Mouse (Mus musculus) kidney, embryonic 16.5 days (tissue): ENCODE results near the gene Svs1. TPM values are rescaled to one million over a fixed set of nuclear protein-coding genes. Genes with fewer than 3 reads are reported as not detected.
A peak's percentile ranks its signal among the peaks of the same experiment; 100 is the strongest.

Source experiments
- ATAC-seq: fragments of 200-750 bp; cut with Nextera tagmentation; 2 replicates; pipeline ENCODE4 v1.8.0; 2017; ENCODE audit warnings: moderate TSS enrichment; ENCODE audit not compliant: low FRiP score, low TSS enrichment
- H3K27ac ChIP-seq: fragments of 300-500 bp; sonication (generic); 2 replicates; pipeline ENCODE4 v1.5.1; 2014; ENCODE audit warnings: low read length
- H3K27me3 ChIP-seq: fragments of 300-500 bp; sonication (generic); 2 replicates; pipeline ENCODE4 v1.6.1; 2014; ENCODE audit warnings: low read length, control low read depth, mixed read lengths; ENCODE audit not compliant: insufficient read depth
- H3K36me3 ChIP-seq: fragments of 300-500 bp; sonication (generic); 2 replicates; pipeline ENCODE4 v1.6.1; 2014; ENCODE audit warnings: low read length, control low read depth, mixed read lengths; ENCODE audit not compliant: insufficient read depth
- H3K4me1 ChIP-seq: fragments of 300-500 bp; sonication (generic); 2 replicates; pipeline ENCODE4 v1.6.1; 2014; ENCODE audit warnings: low read length, control low read depth, mixed read lengths; ENCODE audit not compliant: insufficient read depth
- H3K4me2 ChIP-seq: fragments of 300-500 bp; sonication (generic); replicated peaks from 2 replicates; pipeline ENCODE4 v1.6.1; 2014; ENCODE audit warnings: low read depth, low read length
- H3K4me3 ChIP-seq: fragments of 300-500 bp; sonication (generic); 2 replicates; pipeline ENCODE4 v1.5.1; 2014; ENCODE audit warnings: mild to moderate bottlenecking, low read length
- H3K9ac ChIP-seq: fragments of 300-500 bp; sonication (generic); replicated peaks from 2 replicates; pipeline ENCODE4 v1.6.1; 2014; ENCODE audit warnings: low read length
- H3K9me3 ChIP-seq: fragments of 300-500 bp; sonication (generic); 2 replicates; pipeline ENCODE4 v1.6.1; 2016; ENCODE audit warnings: low read length, control low read depth
- WGBS: fragments of 180-500 bp; shearing (Covaris S2); extraction: QIAGEN DNeasy Blood & Tissue Kit; methylation state at CpG from one replicate; pipeline ENCODE4 v1.1.7; 2014; 5-methylcytosine and 5-hydroxymethylcytosine counted together
- polyA plus RNA-seq: library from polyadenylated mRNA; unstranded; fragments of >200 nt; fragmentation: Nextera tagmentation; extraction: Ambion mirVana; gene quantifications from 2 replicates; pipeline ENCODE4 v1.2.1, GENCODE M21; 2015

Svs1 gene
- polyA plus RNA-seq, 1 experiment from 2014 or later: not detected

DNA sequence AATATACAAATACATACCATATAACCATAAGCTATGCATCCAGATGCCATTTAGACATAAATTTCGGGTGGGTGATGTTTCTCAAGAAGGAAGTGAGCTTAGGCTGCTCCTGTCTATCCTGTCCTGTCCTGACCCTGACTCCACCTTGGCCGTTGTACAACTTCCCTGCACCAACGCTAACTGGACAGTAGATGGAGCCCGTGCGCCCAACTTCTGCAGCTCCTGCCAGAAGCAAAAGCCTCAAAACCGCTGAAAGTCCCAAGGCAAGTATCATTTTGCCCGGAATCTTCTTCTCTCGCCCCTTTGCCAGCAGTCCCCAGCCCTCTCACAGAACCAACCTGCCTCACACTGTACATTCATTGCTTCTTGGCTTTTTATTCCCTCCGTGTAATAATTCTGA lies 21.3 kb downstream of the Svs1 start:
- H3K9me3 ChIP-seq: peaks cover 4% of the 10 kb centered on the region
- H3K36me3 ChIP-seq: no peaks in the 10 kb centered on the region
- peak overlapping the region; percentile 6; the same call in 1 of the 2 replicates for H3K9ac ChIP-seq
- WGBS: 1% methylated on average over 9 of the region's 9 CpGs
- peaks cover 9% of the 10 kb centered on the region; the same call in 1 of the 2 replicates for H3K4me1 ChIP-seq
- H3K4me3 ChIP-seq: peak overlapping the region; percentile 28
- H3K4me2 ChIP-seq: peak overlapping the region; percentile 60
- H3K27ac ChIP-seq: no peak overlapping the region
- no peaks in the 10 kb centered on the region for H3K27me3 ChIP-seq
- ATAC-seq: peak; percentile 42

DNA sequence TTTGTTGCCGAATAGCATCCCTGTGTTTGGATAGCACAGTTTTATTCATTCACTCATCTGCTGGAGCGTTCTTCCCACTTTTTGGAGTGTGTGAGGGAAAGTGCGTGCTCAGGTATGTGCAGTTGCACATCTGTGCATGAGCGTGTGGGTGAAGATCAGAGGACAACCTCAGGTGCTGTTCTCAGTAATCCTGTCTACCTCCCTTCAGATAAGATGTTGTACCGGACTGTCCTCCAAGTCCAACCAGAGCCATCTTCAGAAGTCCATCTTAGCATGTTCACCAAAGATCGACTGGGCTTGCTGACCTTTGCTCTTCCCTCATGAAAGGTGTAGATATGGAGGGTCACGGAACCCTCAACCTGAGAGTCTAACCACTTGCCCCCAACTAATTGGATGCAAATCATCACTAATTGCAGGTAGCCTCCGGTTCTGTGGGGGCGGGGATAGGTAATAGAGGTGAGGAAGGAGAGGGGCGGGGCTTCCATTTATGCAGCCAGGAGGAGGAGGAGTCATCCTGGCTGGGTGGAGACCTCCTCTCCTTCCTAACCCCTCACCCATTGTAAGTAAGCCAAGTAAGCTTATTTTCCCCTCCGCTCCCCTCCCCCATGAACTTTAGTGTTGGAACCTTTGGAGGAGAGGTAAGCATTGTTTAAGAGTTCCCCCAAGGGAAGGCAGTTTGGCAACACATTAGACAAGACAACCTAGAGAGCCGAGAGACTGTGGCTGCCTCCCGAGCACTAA lies 21.9 kb downstream of the Svs1 start:
- Histone ChIP-seq H3K27me3 (no peaks in the 10 kb centered on the region), H3K9ac (peak overlapping the region; percentile 13), H3K27ac (no peak overlapping the region), H3K4me1 (peaks cover 9% of the 10 kb centered on the region; the same call in 1 of the 2 replicates), H3K36me3 (no peaks in the 10 kb centered on the region), H3K4me2 (peak overlapping the region; percentile 60), H3K9me3 (peaks cover 4% of the 10 kb centered on the region), H3K4me3 (peak overlapping the region; percentile 28)
- peak; percentile 61 for ATAC-seq
- WGBS: 17% methylated on average over 13 of the region's 13 CpGs

DNA sequence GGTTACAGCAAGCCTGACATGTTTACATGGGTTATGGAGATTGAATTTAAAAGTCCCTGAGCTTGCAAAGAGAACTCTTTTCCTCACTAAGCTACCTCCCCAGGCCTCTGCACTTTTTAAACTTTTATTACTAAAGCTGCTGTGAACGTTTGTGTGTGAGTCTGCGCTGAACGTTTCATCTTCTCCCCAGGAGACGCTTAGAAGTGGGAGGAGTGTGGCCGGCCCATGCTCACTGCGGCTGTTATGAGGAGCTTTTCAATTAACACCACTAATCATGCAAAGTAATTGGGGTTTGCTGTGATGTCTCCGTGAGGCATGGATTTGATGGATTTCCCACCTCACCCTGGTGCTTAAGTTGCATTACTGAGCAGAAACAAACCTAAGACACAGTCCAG lies 22.5 kb downstream of the Svs1 start:
- Histone ChIP-seq H3K9ac (peak overlapping the region; percentile 13; the same call in 1 of the 2 replicates), H3K4me2 (peak overlapping the region; percentile 60), H3K27me3 (no peaks in the 10 kb centered on the region), H3K27ac (no peak overlapping the region), H3K4me3 (peak overlapping the region; percentile 28), H3K36me3 (no peaks in the 10 kb centered on the region), H3K4me1 (peaks cover 9% of the 10 kb centered on the region; the same call in 1 of the 2 replicates), H3K9me3 (peaks cover 4% of the 10 kb centered on the region)
- 16% methylated on average over 7 of the region's 7 CpGs for WGBS
- ATAC-seq: no peak

DNA sequence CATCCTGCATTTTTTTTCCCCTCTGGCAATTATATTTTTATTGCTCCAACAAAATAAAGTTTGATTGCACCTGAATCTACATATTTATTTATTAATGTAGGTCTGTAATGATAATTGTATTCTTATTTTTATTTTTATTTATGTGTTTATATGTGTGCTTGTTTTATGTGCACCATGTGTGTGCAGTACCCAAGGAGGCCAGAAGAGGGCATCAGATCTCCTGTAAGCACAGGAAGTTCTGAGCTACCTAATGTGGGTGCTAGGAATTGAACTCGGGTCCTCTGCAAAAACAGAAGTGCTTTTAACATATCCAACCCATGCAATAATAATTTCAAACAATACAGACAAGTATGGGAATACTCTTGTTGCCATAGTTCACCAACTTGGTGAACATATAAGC lies 23.0 kb downstream of the Svs1 start:
- H3K4me3 ChIP-seq: no peak overlapping the region
- H3K9me3 ChIP-seq: peaks cover 4% of the 10 kb centered on the region
- H3K36me3 ChIP-seq: no peaks in the 10 kb centered on the region
- H3K9ac ChIP-seq: no peak overlapping the region
- 90% methylated on average over 1 of the region's 1 CpGs for WGBS
- no peak overlapping the region for H3K27ac ChIP-seq
- peaks cover 9% of the 10 kb centered on the region; the same call in 1 of the 2 replicates for H3K4me1 ChIP-seq
- no peak for ATAC-seq
- no peaks in the 10 kb centered on the region for H3K27me3 ChIP-seq
- H3K4me2 ChIP-seq: no peak overlapping the region

DNA sequence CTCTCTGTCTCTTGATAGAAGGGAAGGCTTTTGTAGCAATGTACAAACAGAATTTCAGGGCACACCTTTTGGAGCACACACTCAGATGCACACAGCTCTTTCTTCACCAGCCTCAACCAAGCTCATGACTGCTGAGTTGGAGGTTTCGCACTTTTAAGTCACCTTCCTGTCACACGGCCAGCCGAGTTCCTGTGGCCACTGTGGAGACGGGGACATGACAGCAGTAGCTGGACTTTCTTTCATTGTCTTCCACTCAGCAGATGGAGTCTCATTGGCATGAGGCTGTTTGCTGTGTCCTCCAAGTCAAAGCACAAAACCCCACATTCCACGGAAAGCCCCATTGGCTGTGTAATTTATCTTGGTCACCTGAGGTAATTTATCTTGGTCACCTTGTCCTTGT lies 24.5 kb downstream of the Svs1 start:
- ATAC-seq: no peak
- no peaks in the 10 kb centered on the region for H3K36me3 ChIP-seq
- H3K4me3 ChIP-seq: no peak overlapping the region
- peaks cover 4% of the 10 kb centered on the region for H3K9me3 ChIP-seq
- no peak overlapping the region for H3K27ac ChIP-seq
- H3K9ac ChIP-seq: no peak overlapping the region
- no peaks in the 10 kb centered on the region for H3K27me3 ChIP-seq
- peaks cover 9% of the 10 kb centered on the region; the same call in 1 of the 2 replicates for H3K4me1 ChIP-seq
- WGBS: 74% methylated on average over 5 of the region's 5 CpGs
- no peak overlapping the region for H3K4me2 ChIP-seq

DNA sequence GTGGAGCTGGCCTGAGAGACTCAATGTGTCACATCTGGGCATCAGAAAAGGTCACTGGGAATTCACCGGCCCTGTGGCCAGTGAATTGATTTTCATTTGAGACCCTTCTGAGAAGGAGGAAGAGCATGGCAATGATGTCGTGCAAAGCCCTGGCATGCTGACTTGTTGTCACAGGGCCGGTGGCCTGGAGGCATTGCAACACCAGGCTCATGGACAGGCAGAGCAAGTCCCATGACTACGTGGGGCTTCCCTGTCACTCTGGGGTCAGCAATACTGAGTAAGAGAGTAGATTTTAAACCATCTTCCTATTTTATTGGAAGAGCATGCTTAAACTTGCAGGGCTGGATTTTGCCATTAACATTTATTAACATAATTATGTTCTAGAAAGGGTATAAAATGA lies 26.4 kb downstream of the Svs1 start:
- peaks cover 4% of the 10 kb centered on the region for H3K9me3 ChIP-seq
- no peaks in the 10 kb centered on the region for H3K36me3 ChIP-seq
- no peak for ATAC-seq
- H3K4me2 ChIP-seq: no peak overlapping the region
- no peak overlapping the region for H3K27ac ChIP-seq
- H3K4me3 ChIP-seq: no peak overlapping the region
- no peaks in the 10 kb centered on the region for H3K27me3 ChIP-seq
- H3K4me1 ChIP-seq: peaks cover 9% of the 10 kb centered on the region; the same call in 1 of the 2 replicates
- WGBS: 85% methylated on average over 4 of the region's 4 CpGs
- H3K9ac ChIP-seq: no peak overlapping the region

DNA sequence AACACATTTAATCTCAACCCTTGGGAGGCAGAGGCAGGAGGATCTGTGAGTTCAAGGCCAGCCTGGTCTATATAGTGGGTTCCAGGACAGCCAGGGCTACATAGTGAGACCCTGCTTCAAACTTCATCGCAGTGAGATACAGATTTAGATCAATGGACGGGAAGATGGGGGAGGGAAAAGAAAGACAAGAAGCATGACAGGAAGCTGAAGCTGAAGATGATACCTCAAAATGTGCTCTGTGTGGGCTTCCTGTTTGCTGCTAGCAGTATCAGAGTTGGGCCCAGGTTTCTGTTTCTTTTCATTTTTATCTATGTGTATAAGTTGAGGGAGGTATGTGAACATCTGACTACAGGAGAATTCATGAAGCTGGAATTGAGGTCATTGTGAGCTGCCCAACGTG lies 26.8 kb downstream of the Svs1 start:
- Histone ChIP-seq H3K36me3 (no peaks in the 10 kb centered on the region), H3K4me1 (peaks cover 6% of the 10 kb centered on the region; the same call in 1 of the 2 replicates), H3K9me3 (peaks cover 4% of the 10 kb centered on the region), H3K4me3 (no peak overlapping the region), H3K27ac (no peak overlapping the region), H3K27me3 (no peaks in the 10 kb centered on the region), H3K4me2 (no peak overlapping the region), H3K9ac (no peak overlapping the region)
- 74% methylated on average over 3 of the region's 3 CpGs for WGBS
- ATAC-seq: no peak

DNA sequence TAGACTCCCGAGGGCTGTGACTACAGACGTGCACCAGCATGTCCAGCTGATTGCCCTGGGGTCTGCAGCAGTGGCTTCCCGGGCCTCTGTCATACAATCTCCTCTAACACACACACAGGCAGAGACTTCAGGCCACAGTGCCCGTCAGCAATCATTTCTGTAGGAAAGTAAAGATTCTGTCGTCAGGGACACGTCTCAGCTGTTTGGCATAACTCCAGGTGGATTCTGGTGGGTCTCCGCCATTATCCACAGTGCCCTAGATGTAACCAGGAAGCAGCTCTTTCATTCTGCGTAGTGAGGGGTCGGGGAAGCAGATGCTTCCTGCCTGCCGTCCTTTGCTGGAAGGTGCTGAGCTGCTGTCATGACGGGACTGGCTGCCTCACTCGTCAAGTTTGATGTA lies 30.5 kb downstream of the Svs1 start:
- no peak for ATAC-seq
- H3K4me2 ChIP-seq: no peak overlapping the region
- no peak overlapping the region for H3K27ac ChIP-seq
- no peaks in the 10 kb centered on the region for H3K27me3 ChIP-seq
- H3K9ac ChIP-seq: no peak overlapping the region
- H3K9me3 ChIP-seq: no peaks in the 10 kb centered on the region
- 54% methylated on average over 12 of the region's 12 CpGs for WGBS
- no peak overlapping the region for H3K4me3 ChIP-seq
- H3K4me1 ChIP-seq: no peaks in the 10 kb centered on the region
- no peaks in the 10 kb centered on the region for H3K36me3 ChIP-seq

DNA sequence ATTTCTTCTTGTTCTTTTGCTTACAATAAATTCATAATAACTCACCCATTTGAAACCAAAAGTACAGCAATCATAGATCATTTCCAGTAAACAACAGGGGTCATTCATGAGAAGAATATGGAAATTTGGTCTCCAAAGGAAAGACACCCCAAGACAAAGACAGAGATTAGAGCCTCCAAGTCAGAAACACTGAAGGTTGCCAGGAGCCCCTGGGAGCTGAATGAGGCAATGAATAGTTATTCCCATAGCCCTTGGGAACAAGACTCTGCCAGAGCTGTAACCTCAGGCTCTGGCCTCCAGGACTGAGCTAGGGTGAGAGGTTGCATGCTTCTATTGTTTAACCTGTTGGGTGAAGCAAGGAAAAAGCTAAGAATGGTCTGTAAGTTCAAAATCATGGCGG lies 32.7 kb downstream of the Svs1 start:
- no peak overlapping the region for H3K27ac ChIP-seq
- H3K27me3 ChIP-seq: no peaks in the 10 kb centered on the region
- no peak for ATAC-seq
- no peaks in the 10 kb centered on the region for H3K36me3 ChIP-seq
- no peak overlapping the region for H3K9ac ChIP-seq
- H3K9me3 ChIP-seq: no peaks in the 10 kb centered on the region
- no peak overlapping the region for H3K4me2 ChIP-seq
- 94% methylated on average over 1 of the region's 1 CpGs for WGBS
- H3K4me1 ChIP-seq: no peaks in the 10 kb centered on the region
- no peak overlapping the region for H3K4me3 ChIP-seq
